Mouse (Mus musculus): Measurements from ENCODE around the gene Rhoc.
"Not testable (repeated sequence)": the region's sequence is repeated elsewhere in the genome, so short reads cannot be mapped to it uniquely, and the experiment has no call there.

Gene Rhoc

GRCm38 (mm10) chr3:104788075-104788474 is at the start of gene Rhoc:
Gene Rhoc (plus strand): TSS chr3:104788375.
- no peak for DNase-seq (ENCODE audit: low spot score)

- DNase-seq (ENCODE audit: low spot score) = no peak
Measured at GRCm38 (mm10) chr3:104741954-104742353, 46.2 kb upstream of the Rhoc start.

- DNase-seq (ENCODE audit: low spot score) = no peak
Measured at GRCm38 (mm10) chr3:104743161-104743560, 45.0 kb upstream of the Rhoc start.

GRCm38 (mm10) chr3:104743864-104744263 is 44.3 kb upstream of the Rhoc start:
- no peak for DNase-seq (ENCODE audit: low spot score)

- not testable (repeated sequence) for DNase-seq (ENCODE audit: low spot score)
Measured at GRCm38 (mm10) chr3:104752845-104753244, 35.3 kb upstream of the Rhoc start.

- no peak for DNase-seq (ENCODE audit: low spot score)
Measured at GRCm38 (mm10) chr3:104758406-104758805, 29.8 kb upstream of the Rhoc start.

- DNase-seq (ENCODE audit: low spot score) = no peak
Measured at GRCm38 (mm10) chr3:104758869-104759268, 29.3 kb upstream of the Rhoc start.

GRCm38 (mm10) chr3:104762103-104762863 is 25.9 kb upstream of the Rhoc start:
- DNase-seq (ENCODE audit: low spot score) = not testable (repeated sequence)

- DNase-seq (ENCODE audit: low spot score) = no peak
Measured at GRCm38 (mm10) chr3:104765021-104765420, 23.2 kb upstream of the Rhoc start.

- DNase-seq (ENCODE audit: low spot score) = no peak
Measured at GRCm38 (mm10) chr3:104767141-104767540, 21.0 kb upstream of the Rhoc start.

- DNase-seq (ENCODE audit: low spot score) = no peak
Measured at GRCm38 (mm10) chr3:104767716-104768115, 20.5 kb upstream of the Rhoc start.

- DNase-seq (ENCODE audit: low spot score) = no peak
Measured at GRCm38 (mm10) chr3:104769135-104769534, 19.0 kb upstream of the Rhoc start.

- DNase-seq (ENCODE audit: low spot score) = no peak
Measured at GRCm38 (mm10) chr3:104770035-104770434, 18.1 kb upstream of the Rhoc start.

GRCm38 (mm10) chr3:104770918-104771317 is 17.3 kb upstream of the Rhoc start:
- DNase-seq (ENCODE audit: low spot score) = no peak

GRCm38 (mm10) chr3:104771460-104771859 is 16.7 kb upstream of the Rhoc start:
- no peak for DNase-seq (ENCODE audit: low spot score)

- DNase-seq (ENCODE audit: low spot score) = no peak
Measured at GRCm38 (mm10) chr3:104773301-104773700, 14.9 kb upstream of the Rhoc start.

- DNase-seq (ENCODE audit: low spot score) = no peak
Measured at GRCm38 (mm10) chr3:104777342-104777741, 10.8 kb upstream of the Rhoc start.

GRCm38 (mm10) chr3:104779949-104780348 is 8.2 kb upstream of the Rhoc start:
- DNase-seq (ENCODE audit: low spot score) = no peak

GRCm38 (mm10) chr3:104780561-104781420 is 7.4 kb upstream of the Rhoc start, which contains the start of gene Ppm1j:
Gene Ppm1j (plus strand): TSS chr3:104781056.
- DNase-seq (ENCODE audit: low spot score) = no peak

- DNase-seq (ENCODE audit: low spot score) = no peak
Measured at GRCm38 (mm10) chr3:104781471-104781903, 6.7 kb upstream of the Rhoc start, which contains the start of gene Fam19a3. Gene Fam19a3 (minus strand): TSS chr3:104781840.

- no peak for DNase-seq (ENCODE audit: low spot score)
Measured at GRCm38 (mm10) chr3:104782061-104782681, 6.0 kb upstream of the Rhoc start.

GRCm38 (mm10) chr3:104783971-104784500 is 4.1 kb upstream of the Rhoc start:
- DNase-seq (ENCODE audit: low spot score) = no peak

Data from layer of hippocampus, adult 9-10 months (tissue).